In genomic region chr9:34861775-34862174, GRCm38 (mm10) we compare ENCODE assay signal across 8 mouse cellular contexts.
A peak's percentile ranks its signal among the peaks of the same experiment; 100 is the strongest.
DNase-seq lines count a peak whose midpoint lies in the region; ATAC-seq and TF ChIP-seq lines count a peak whose summit lies in the region.

No protein-coding gene starts in this region.

- H3K9ac ChIP-seq in intestine, postnatal 0 days (ENCODE audit: low read depth, low read length), result no peak overlapping the region
- no peak overlapping the region for H3K9ac ChIP-seq in intestine, embryonic 15.5 days
- no peak overlapping the region for H3K9ac ChIP-seq in forebrain, postnatal 0 days
- no peak overlapping the region for H3K9ac ChIP-seq in stomach, postnatal 0 days (ENCODE audit: low read length)

- H3K9me3 ChIP-seq in intestine, postnatal 0 days (ENCODE audit: control insufficient read depth), result no peaks in the 10 kb centered on the region
- H3K9me3 ChIP-seq in intestine, embryonic 15.5 days, result no peaks in the 10 kb centered on the region
- no peaks in the 10 kb centered on the region for H3K9me3 ChIP-seq in forebrain, postnatal 0 days (ENCODE audit: low read length)
- H3K9me3 ChIP-seq in midbrain, embryonic 10.5 days (replicated peaks), result no peaks in the 10 kb centered on the region
- no peaks in the 10 kb centered on the region for H3K9me3 ChIP-seq in stomach, postnatal 0 days (ENCODE audit: control insufficient read depth, low read length)

- ATAC-seq in intestine, postnatal 0 days, result no peak
- no peak for ATAC-seq in intestine, embryonic 15.5 days
- peak; percentile 66; the same call in 1 of the 2 replicates for ATAC-seq in forebrain, postnatal 0 days
- no peak for ATAC-seq in stomach, postnatal 0 days (ENCODE audit: low FRiP score, low TSS enrichment)
- no peak for ATAC-seq in erythroblast, adult 5-6 weeks (replicated peaks; ENCODE audit: low FRiP score, poor library complexity, severe bottlenecking)

- TF ChIP-seq CTCF in intestine, postnatal 0 days (IDR thresholded peaks at IDR 0.05; ENCODE audit: low read depth), result peak; percentile 77
- TF ChIP-seq CTCF in forebrain, postnatal 0 days (IDR thresholded peaks at IDR 0.05; ENCODE audit: low read depth), result peak; percentile 80
- peak; percentile 75 for TF ChIP-seq CTCF in stomach, postnatal 0 days (IDR thresholded peaks at IDR 0.05; ENCODE audit: low read depth)

- no peaks in the 10 kb centered on the region for H3K36me3 ChIP-seq in intestine, postnatal 0 days (ENCODE audit: control insufficient read depth, insufficient read depth)
- H3K36me3 ChIP-seq in intestine, embryonic 15.5 days, result no peaks in the 10 kb centered on the region
- H3K36me3 ChIP-seq in forebrain, postnatal 0 days (ENCODE audit: insufficient read depth), result no peaks in the 10 kb centered on the region
- H3K36me3 ChIP-seq in midbrain, embryonic 10.5 days, result no peaks in the 10 kb centered on the region
- H3K36me3 ChIP-seq in stomach, postnatal 0 days (ENCODE audit: control insufficient read depth, insufficient read depth, low read length), result no peaks in the 10 kb centered on the region

- peak; percentile 78 for DNase-seq in cerebellum, adult 11-12 months
- peak; percentile 61 for DNase-seq in forebrain, postnatal 0 days
- peak; percentile 32 for DNase-seq in layer of hippocampus, adult 9-10 months (ENCODE audit: low spot score)
- DNase-seq in midbrain, embryonic 10.5 days (ENCODE audit: low spot score), result peak; percentile 44
- DNase-seq in stomach, postnatal 0 days (ENCODE audit: low spot score), result peak; percentile 35

- H3K4me1 ChIP-seq in intestine, postnatal 0 days (replicated peaks; ENCODE audit: control insufficient read depth, insufficient read depth, low read length), result no peaks in the 10 kb centered on the region
- no peaks in the 10 kb centered on the region for H3K4me1 ChIP-seq in intestine, embryonic 15.5 days (replicated peaks)
- no peaks in the 10 kb centered on the region for H3K4me1 ChIP-seq in forebrain, postnatal 0 days (ENCODE audit: insufficient read depth)
- H3K4me1 ChIP-seq in midbrain, embryonic 10.5 days, result no peaks in the 10 kb centered on the region
- no peaks in the 10 kb centered on the region for H3K4me1 ChIP-seq in stomach, postnatal 0 days (replicated peaks; ENCODE audit: control insufficient read depth, insufficient read depth)

- H3K27me3 ChIP-seq in intestine, postnatal 0 days (replicated peaks; ENCODE audit: control insufficient read depth, insufficient read depth, low read length), result no peaks in the 10 kb centered on the region
- no peaks in the 10 kb centered on the region for H3K27me3 ChIP-seq in intestine, embryonic 15.5 days (replicated peaks)
- H3K27me3 ChIP-seq in forebrain, postnatal 0 days (ENCODE audit: insufficient read depth, low read length), result no peaks in the 10 kb centered on the region
- no peaks in the 10 kb centered on the region for H3K27me3 ChIP-seq in midbrain, embryonic 10.5 days (ENCODE audit: low read depth, poor library complexity, severe bottlenecking)
- no peaks in the 10 kb centered on the region for H3K27me3 ChIP-seq in stomach, postnatal 0 days (ENCODE audit: control insufficient read depth, insufficient read depth, low read length)

- no peak overlapping the region for H3K27ac ChIP-seq in intestine, postnatal 0 days (ENCODE audit: low read depth, low read length)
- no peak overlapping the region for H3K27ac ChIP-seq in intestine, embryonic 15.5 days
- H3K27ac ChIP-seq in forebrain, postnatal 0 days (ENCODE audit: low read depth, low read length), result no peak overlapping the region
- H3K27ac ChIP-seq in midbrain, embryonic 10.5 days (replicated peaks), result 0 out of 2 replicates have a peak overlapping the region, but pooled peaks have one; percentile 28
- no peak overlapping the region for H3K27ac ChIP-seq in stomach, postnatal 0 days (replicated peaks)

- no peak overlapping the region for H3K4me2 ChIP-seq in intestine, postnatal 0 days (replicated peaks; ENCODE audit: low read depth)
- H3K4me2 ChIP-seq in intestine, embryonic 15.5 days (replicated peaks), result no peak overlapping the region
- no peak overlapping the region for H3K4me2 ChIP-seq in forebrain, postnatal 0 days (ENCODE audit: low read depth)
- H3K4me2 ChIP-seq in stomach, postnatal 0 days (replicated peaks; ENCODE audit: low read depth), result no peak overlapping the region

- WGBS in intestine, postnatal 0 days, result 32% methylated on average over 2 of the region's 2 CpGs
- WGBS in intestine, embryonic 15.5 days, result 45% methylated on average over 2 of the region's 2 CpGs
- 52% methylated on average over 2 of the region's 2 CpGs for WGBS in forebrain, postnatal 0 days
- 54% methylated on average over 2 of the region's 2 CpGs for WGBS in midbrain, embryonic 10.5 days
- WGBS in stomach, postnatal 0 days, result 37% methylated on average over 2 of the region's 2 CpGs

- no peak for TF ChIP-seq EP300 in stomach, postnatal 0 days (optimal IDR thresholded peaks at IDR 0.05)

- H3K4me3 ChIP-seq in intestine, postnatal 0 days (ENCODE audit: low read depth, low read length), result no peak overlapping the region
- no peak overlapping the region for H3K4me3 ChIP-seq in intestine, embryonic 15.5 days (replicated peaks)
- H3K4me3 ChIP-seq in forebrain, postnatal 0 days (ENCODE audit: low read depth, low read length), result no peak overlapping the region
- no peak overlapping the region for H3K4me3 ChIP-seq in midbrain, embryonic 10.5 days
- H3K4me3 ChIP-seq in stomach, postnatal 0 days (ENCODE audit: low read depth, low read length), result no peak overlapping the region
